Mouse (Mus musculus) kidney, postnatal 14 days (tissue): ENCODE data around the gene Ccdc186.

ENCODE experiments used
- DNase-seq: peaks from one replicate; pipeline ENCODE4 v3.0.0; 2022; ENCODE audit warnings: mixed read lengths

The Ccdc186 gene

GRCm38 (mm10) chr19:56821798-56822447, at the start of gene Ccdc186:
Ccdc186 (minus strand) TSS chr19:56822190.
- peak; percentile 98 for DNase-seq

- DNase-seq = no peak
Measured at GRCm38 (mm10) chr19:56867701-56868100, 45.7 kb upstream of the Ccdc186 start.

- DNase-seq = no peak
Measured at GRCm38 (mm10) chr19:56856455-56856854, 34.5 kb upstream of the Ccdc186 start.

- no peak for DNase-seq
Measured at GRCm38 (mm10) chr19:56852590-56852989, 30.6 kb upstream of the Ccdc186 start.

GRCm38 (mm10) chr19:56842974-56843373, 21.0 kb upstream of the Ccdc186 start:
- DNase-seq = no peak

- DNase-seq = no peak
Measured at GRCm38 (mm10) chr19:56838942-56839706, 17.1 kb upstream of the Ccdc186 start.

GRCm38 (mm10) chr19:56835340-56835739, 13.3 kb upstream of the Ccdc186 start:
- peak; percentile 55 for DNase-seq

- DNase-seq = no peak
Measured at GRCm38 (mm10) chr19:56830163-56830562, 8.2 kb upstream of the Ccdc186 start.

- DNase-seq = no peak
Measured at GRCm38 (mm10) chr19:56829267-56829666, 7.3 kb upstream of the Ccdc186 start.

- DNase-seq = peak; percentile 38
Measured at GRCm38 (mm10) chr19:56828305-56828704, 6.3 kb upstream of the Ccdc186 start.

GRCm38 (mm10) chr19:56826047-56826631, 4.1 kb upstream of the Ccdc186 start, which contains the start of gene Tdrd1:
Tdrd1 (plus strand) TSS chr19:56826209.
- DNase-seq = no peak

- DNase-seq = no peak
Measured at GRCm38 (mm10) chr19:56822448-56822836, 452 bp upstream of the Ccdc186 start.

GRCm38 (mm10) chr19:56821040-56821797, 771 bp downstream of the Ccdc186 start:
- no peak for DNase-seq

- DNase-seq = peak; percentile 56
Measured at GRCm38 (mm10) chr19:56817851-56818526, 4.0 kb downstream of the Ccdc186 start.

GRCm38 (mm10) chr19:56813360-56813759, 8.6 kb downstream of the Ccdc186 start:
- no peak for DNase-seq

GRCm38 (mm10) chr19:56811590-56811989, 10.4 kb downstream of the Ccdc186 start:
- DNase-seq = peak; percentile 74

GRCm38 (mm10) chr19:56810641-56811146, 11.3 kb downstream of the Ccdc186 start:
- DNase-seq = no peak

GRCm38 (mm10) chr19:56808771-56809170, 13.2 kb downstream of the Ccdc186 start:
- no peak for DNase-seq

GRCm38 (mm10) chr19:56807122-56807521, 14.9 kb downstream of the Ccdc186 start:
- no peak for DNase-seq

GRCm38 (mm10) chr19:56805366-56805765, 16.6 kb downstream of the Ccdc186 start:
- DNase-seq = no peak

GRCm38 (mm10) chr19:56802352-56802746, 19.6 kb downstream of the Ccdc186 start:
- no peak for DNase-seq

GRCm38 (mm10) chr19:56801656-56802351, 20.2 kb downstream of the Ccdc186 start:
- no peak for DNase-seq
